Mouse (Mus musculus) T-cell, adult 66 days (primary cell): ENCODE measurements around the gene Gm5767. TPM values are rescaled to one million over a fixed set of nuclear protein-coding genes. Genes with fewer than 3 reads are reported as not detected.

Source experiments
- total RNA-seq, 2 experiments: library from RNA; stranded (reverse); gene quantifications; 3 replicates in 1 of 2; 4 replicates in 1 of 2; pipeline ENCODE4 v1.2.4; 2023

The Gm5767 gene
- 1 to 10 TPM in 1 of 2 experiments, not detected in 1; 1.7 TPM for total RNA-seq

DNA sequence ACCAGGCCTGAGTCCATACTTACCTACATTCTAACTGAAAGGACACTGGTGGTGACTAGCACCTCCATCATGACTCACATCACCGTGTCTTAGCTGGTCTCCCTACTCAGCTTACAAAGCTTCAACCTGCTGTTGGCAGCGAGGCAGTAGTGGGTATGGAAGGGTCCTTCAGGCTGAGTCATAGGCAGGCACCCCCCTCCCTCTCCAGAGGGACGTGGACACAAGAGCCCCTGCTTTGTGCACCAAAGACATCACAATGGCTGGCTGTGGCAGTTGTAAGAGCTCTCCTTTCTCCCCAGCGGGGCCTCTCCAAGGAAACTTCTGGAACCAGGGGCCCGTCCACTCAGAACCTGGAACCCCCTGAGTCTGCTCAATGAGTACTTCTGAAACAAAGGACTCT, at the start of gene Gm5767:
TSS of gene Gm5767 (plus strand) at position 301 of the 400 bp plus-strand sequence.

DNA sequence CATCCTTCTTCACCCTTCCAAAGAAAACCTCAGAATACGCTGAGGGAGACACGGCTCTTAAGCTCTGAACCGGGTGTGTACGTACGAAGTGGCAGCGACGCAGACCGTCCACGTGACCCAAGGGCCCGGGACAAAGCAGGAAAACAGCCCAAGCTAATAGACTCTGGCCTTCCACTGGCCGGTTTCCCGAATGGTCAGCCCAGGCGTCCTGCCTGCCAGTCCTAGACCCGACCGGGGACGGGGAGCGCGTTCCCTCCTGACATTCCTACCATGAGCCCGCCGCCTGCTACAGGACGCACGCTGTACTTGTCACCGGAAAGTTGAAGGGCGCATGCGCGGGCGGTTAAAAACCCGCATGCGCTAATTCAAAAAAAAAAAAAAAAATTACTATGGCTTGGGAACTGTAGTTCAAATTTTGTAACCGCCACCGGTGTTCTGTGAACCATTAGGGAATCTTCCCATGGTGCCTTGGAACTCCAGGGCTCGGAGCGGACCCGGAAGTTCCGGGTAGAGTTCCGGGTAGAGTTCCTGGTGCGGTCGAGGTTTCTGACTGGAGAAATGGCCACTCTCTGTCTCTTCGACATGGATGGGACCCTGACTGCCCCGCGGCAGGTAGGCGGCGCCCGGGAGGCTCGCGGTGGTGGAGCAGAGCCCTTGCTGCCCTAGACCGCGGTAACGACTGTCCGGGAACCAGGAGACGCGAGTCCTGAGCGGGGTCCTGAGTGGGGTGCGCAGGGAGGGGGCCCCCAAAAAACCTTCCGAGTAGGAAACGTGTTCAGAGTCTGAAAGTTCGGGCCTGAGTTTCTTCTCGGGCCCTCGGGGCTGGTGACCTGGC, 43.1 kb upstream of the Gm5767 start, which contains the start of the genes Pmm2 and Tmem186:
TSS of gene Pmm2 (plus strand) at position 458 of the 835 bp plus-strand sequence.
TSS of gene Tmem186 (minus strand) at position 496 of the 835 bp plus-strand sequence.

DNA sequence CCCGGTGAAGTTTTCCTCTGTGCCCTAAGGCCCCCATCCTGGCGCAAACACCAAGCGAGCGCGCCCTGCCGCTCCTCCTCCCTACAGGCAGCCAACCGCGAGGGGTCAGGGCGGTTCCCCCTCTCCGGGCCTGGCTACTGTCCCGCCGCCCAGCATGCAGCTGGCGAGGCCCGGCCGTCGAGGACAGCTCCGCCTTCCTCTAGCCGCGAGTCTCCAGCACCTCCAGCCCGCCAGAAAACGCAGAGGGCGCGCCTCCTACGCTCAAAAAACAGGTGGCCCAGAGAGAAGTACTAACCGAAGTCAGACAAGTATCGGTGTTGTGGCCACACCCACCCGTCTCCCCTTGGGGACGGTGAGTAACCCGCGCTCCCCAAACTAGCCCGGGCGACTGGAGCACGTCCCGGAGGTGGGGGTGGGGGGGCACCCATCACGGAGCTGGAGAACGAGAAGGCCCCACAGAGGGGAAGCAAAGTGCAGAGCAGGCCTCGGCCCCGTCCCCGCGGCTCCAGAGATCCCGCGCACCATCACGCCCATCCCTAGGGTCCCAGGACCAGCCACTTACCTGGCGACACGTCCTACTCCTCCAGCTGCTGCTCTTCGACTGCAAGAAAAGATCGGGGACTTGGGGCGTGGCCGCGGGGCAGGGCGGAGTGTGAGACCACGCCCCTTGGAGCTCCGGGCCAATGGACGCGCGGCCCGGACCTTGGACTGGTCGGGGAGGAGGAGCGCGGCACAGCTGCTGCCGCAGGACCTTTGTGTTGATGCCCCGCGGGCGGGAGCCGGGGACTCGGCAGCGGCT, 8.8 kb upstream of the Gm5767 start, which contains the start of gene Carhsp1:
TSS of gene Carhsp1 (minus strand) at position 605 of the 799 bp plus-strand sequence.

Other genes starting within 250 kb of the Gm5767 start
- 10 to 100 TPM; 27.5 to 28.5 TPM for gene Mettl22, start 210.0 kb upstream of the Gm5767 start, total RNA-seq
- gene Abat, start 167.3 kb upstream of the Gm5767 start, total RNA-seq = under 1 TPM; 0.15 to 0.23 TPM
- 100 to 1,000 TPM; 122 to 130 TPM for gene Pmm2, start 43.1 kb upstream of the Gm5767 start, total RNA-seq
- gene Tmem186, start 43.1 kb upstream of the Gm5767 start, total RNA-seq = 10 to 100 TPM; 14.8 to 16.3 TPM
- 10 to 100 TPM; 15.8 to 16.1 TPM for gene Carhsp1, start 8.6 kb upstream of the Gm5767 start, total RNA-seq
- 100 to 1,000 TPM; 269 to 277 TPM for gene Usp7, start 111.5 kb downstream of the Gm5767 start, total RNA-seq
- gene 1810013L24Rik, start 149.3 kb downstream of the Gm5767 start, total RNA-seq = 100 to 1,000 TPM; 109 to 118 TPM